Mouse (Mus musculus) olfactory bulb, adult 2 months (tissue): ENCODE results near the gene 4930550C14Rik.

Experiments
- CTCF ChIP-seq: fragments of 200-500 bp; IDR thresholded peaks from 2 replicates; pipeline ENCODE4 v1.5.1; 2012; ENCODE audit warnings: low read depth, mild to moderate bottlenecking, low read length, moderate library complexity; ENCODE audit not compliant: insufficient read depth
- POLR2A ChIP-seq: fragments of 200-500 bp; IDR thresholded peaks from 2 replicates; pipeline ENCODE4 v1.6.1; 2012; ENCODE audit warnings: mild to moderate bottlenecking, low read depth, low read length, moderate library complexity; ENCODE audit not compliant: insufficient read depth

GRCm38 (mm10) chr9:53381113-53381615 is 21.0 kb upstream of the 4930550C14Rik start:
- TF ChIP-seq CTCF (no peak), POLR2A (no peak)
